Mouse (Mus musculus) spleen, adult 2 months (tissue): ENCODE data around the gene D430019H16Rik.

Experiments
- CTCF ChIP-seq: fragments of 200-500 bp; IDR thresholded peaks from 2 replicates; pipeline ENCODE4 v1.5.1; 2011; ENCODE audit warnings: mild to moderate bottlenecking, inconsistent platforms; ENCODE audit not compliant: insufficient read depth, insufficient read length, insufficient replicate concordance; ENCODE audit errors: extremely low read depth
- POLR2A ChIP-seq: fragments of 200-500 bp; IDR thresholded peaks from 2 replicates; pipeline ENCODE4 v1.6.1; 2011; ENCODE audit warnings: low read depth, low read length, inconsistent platforms

GRCm38 (mm10) chr12:105511671-105512502 lies 58.2 kb downstream of the D430019H16Rik start:
- TF ChIP-seq CTCF (no peak), POLR2A (no peak)
